9 mouse cellular contexts compared by ENCODE assay signal in genomic region chr3:89136365-89136764, GRCm38 (mm10). TPM values are rescaled to one million over a fixed set of nuclear protein-coding genes. Genes with fewer than 3 reads are reported as not detected.
A peak's percentile ranks its signal among the peaks of the same experiment; 100 is the strongest.
DNase-seq lines count a peak whose midpoint lies in the region; ATAC-seq and TF ChIP-seq lines count a peak whose summit lies in the region.
"Had no signal": no experiment of that assay in that cellular context is flagged by ENCODE, and none has a peak within 500 bp of the region (broad histone marks: within the 10 kb centered on the region; RNA-seq: fewer than 3 reads in every experiment).

No protein-coding gene starts in this region.

- H3K27me3 ChIP-seq in ES-Bruce4 (ENCODE audit: control insufficient read depth, insufficient read depth, low read length, poor library complexity, severe bottlenecking), result no peaks in the 10 kb centered on the region
- no peaks in the 10 kb centered on the region for H3K27me3 ChIP-seq in liver, adult 2 months (ENCODE audit: control insufficient read depth, insufficient read depth, low read length)
- no peaks in the 10 kb centered on the region for H3K27me3 ChIP-seq in forebrain, embryonic 16.5 days (replicated peaks; ENCODE audit: control insufficient read depth, insufficient read depth, low read length)
- no peaks in the 10 kb centered on the region for H3K27me3 ChIP-seq in midbrain, embryonic 16.5 days (ENCODE audit: control insufficient read depth, insufficient read depth, low read depth, low read length)

- H3K9me3 ChIP-seq in ES-Bruce4 (replicated peaks; ENCODE audit: control insufficient read depth, insufficient read depth, low read length, poor library complexity, severe bottlenecking) (no peaks in the 10 kb centered on the region), ES-E14 (ENCODE audit: control insufficient read depth, insufficient read depth, low read depth, low read length) (no peaks in the 10 kb centered on the region)
- H3K9me3 ChIP-seq in forebrain, embryonic 16.5 days (ENCODE audit: control insufficient read depth, low read length), result no peaks in the 10 kb centered on the region
- no peaks in the 10 kb centered on the region for H3K9me3 ChIP-seq in midbrain, embryonic 16.5 days (replicated peaks; ENCODE audit: control insufficient read depth, low read length, poor library complexity, severe bottlenecking)

- TF ChIP-seq CTCF in ES-Bruce4 (IDR thresholded peaks at IDR 0.05; ENCODE audit: low read depth, low read length), result peak; percentile 48
- TF ChIP-seq CTCF in liver, adult 2 months (IDR thresholded peaks at IDR 0.05; ENCODE audit: low read depth, low read length), result peak; percentile 52

- H3K4me1 ChIP-seq in ES-Bruce4 (ENCODE audit: control insufficient read depth, insufficient read depth, low read length) (no peaks in the 10 kb centered on the region), ES-E14 (ENCODE audit: control insufficient read depth in 2 of 2, insufficient read depth in 2 of 2, low read length in 2 of 2, poor library complexity in 1 of 2) (peaks cover 0 to 6% of the 10 kb centered on the region in 2 experiments; a peak in 1 of 4 replicates)
- peaks cover 35% of the 10 kb centered on the region for H3K4me1 ChIP-seq in liver, adult 2 months (ENCODE audit: control insufficient read depth, insufficient read depth, low read length)
- peaks cover 11% of the 10 kb centered on the region for H3K4me1 ChIP-seq in forebrain, embryonic 16.5 days (replicated peaks; ENCODE audit: control insufficient read depth, insufficient read depth, low read length)
- H3K4me1 ChIP-seq in midbrain, embryonic 16.5 days (ENCODE audit: control insufficient read depth, insufficient read depth, low read length), result peaks cover 5% of the 10 kb centered on the region

- H3K9ac ChIP-seq in ES-Bruce4 (ENCODE audit: low read depth, poor library complexity, severe bottlenecking) (no peak overlapping the region), ES-E14 (ENCODE audit: insufficient read depth, low read depth, low read length, poor library complexity, severe bottlenecking) (no peak overlapping the region)
- H3K9ac ChIP-seq in liver, adult 2 months (ENCODE audit: low read depth, low read length), result peak overlapping the region; percentile 94
- H3K9ac ChIP-seq in forebrain, embryonic 16.5 days (replicated peaks; ENCODE audit: low read depth, low read length), result no peak overlapping the region
- H3K9ac ChIP-seq in midbrain, embryonic 16.5 days (ENCODE audit: low read depth, low read length), result no peak overlapping the region

- no peak for TF ChIP-seq EP300 in ES-Bruce4 (IDR thresholded peaks at IDR 0.05; ENCODE audit: insufficient read depth, low read depth, low read length)

- no peak for TF ChIP-seq POLR2A in ES-Bruce4 (IDR thresholded peaks at IDR 0.05; ENCODE audit: insufficient read depth, low read length)
- TF ChIP-seq POLR2A in liver, adult 2 months (IDR thresholded peaks at IDR 0.05; ENCODE audit: extremely low read depth, insufficient read depth, low read length), result peak; percentile 98

- H3K4me3 ChIP-seq in ES-Bruce4 (ENCODE audit: low read depth, low read length) (no peak overlapping the region), ES-E14 (ENCODE audit: insufficient read depth in 1 of 2, low read depth in 1 of 2, low read length in 2 of 2, poor library complexity in 1 of 2, severe bottlenecking in 1 of 2) (peak overlapping the region in 1 of 2 experiments; percentile 50; a peak in 1 of 4 replicates)
- H3K4me3 ChIP-seq in liver, adult 2 months (ENCODE audit: insufficient read depth, low read depth, low read length), result peak overlapping the region; percentile 89
- no peak overlapping the region for H3K4me3 ChIP-seq in forebrain, embryonic 16.5 days (replicated peaks; ENCODE audit: low read length)
- no peak overlapping the region for H3K4me3 ChIP-seq in midbrain, embryonic 16.5 days (ENCODE audit: low read depth, low read length)

- H3K79me2 ChIP-seq in liver, adult 2 months (ENCODE audit: control insufficient read depth, insufficient read depth, low read length), result peaks cover 4% of the 10 kb centered on the region; the same call in 1 of the 2 replicates

- H3K36me3 ChIP-seq in ES-Bruce4 (ENCODE audit: control insufficient read depth, insufficient read depth, low read length, poor library complexity, severe bottlenecking) (no peaks in the 10 kb centered on the region), ES-E14 (ENCODE audit: control insufficient read depth, insufficient read depth, low read length, poor library complexity, severe bottlenecking) (no peaks in the 10 kb centered on the region)
- H3K36me3 ChIP-seq in liver, adult 2 months (ENCODE audit: control insufficient read depth, insufficient read depth, low read length), result peaks cover 6% of the 10 kb centered on the region; the same call in 1 of the 2 replicates
- no peaks in the 10 kb centered on the region for H3K36me3 ChIP-seq in forebrain, embryonic 16.5 days (ENCODE audit: control insufficient read depth, insufficient read depth)
- no peaks in the 10 kb centered on the region for H3K36me3 ChIP-seq in midbrain, embryonic 16.5 days (ENCODE audit: control insufficient read depth, insufficient read depth, low read length)

- WGBS in liver, adult 2 months, result 10% methylated on average over 9 of the region's 9 CpGs
- WGBS in forebrain, embryonic 16.5 days, result 41% methylated on average over 9 of the region's 9 CpGs
- WGBS in midbrain, embryonic 16.5 days, result 47% methylated on average over 9 of the region's 9 CpGs

- peak; percentile 79 for ATAC-seq in granulocyte monocyte progenitor cell, adult 5-6 weeks (replicated peaks; ENCODE audit: poor library complexity, severe bottlenecking)
- ATAC-seq in forebrain, embryonic 16.5 days, result no peak
- ATAC-seq in midbrain, embryonic 16.5 days, result no peak

- H3K27ac ChIP-seq in ES-Bruce4 (ENCODE audit: insufficient read depth, low read length) (no peak overlapping the region), ES-E14 (ENCODE audit: insufficient read depth, low read depth, low read length, poor library complexity, severe bottlenecking) (no peak overlapping the region)
- peak overlapping the region; percentile 95 for H3K27ac ChIP-seq in liver, adult 2 months (replicated peaks; ENCODE audit: insufficient read depth, low read depth, low read length)
- no peak overlapping the region for H3K27ac ChIP-seq in forebrain, embryonic 16.5 days (ENCODE audit: low read length)
- no peak overlapping the region for H3K27ac ChIP-seq in midbrain, embryonic 16.5 days (ENCODE audit: low read length)

- H3K4me2 ChIP-seq in forebrain, embryonic 16.5 days (ENCODE audit: low read length), result no peak overlapping the region
- no peak overlapping the region for H3K4me2 ChIP-seq in midbrain, embryonic 16.5 days (ENCODE audit: low read length)

- DNase-seq in ES-E14 (ENCODE audit: low read depth, low spot score), result peak; percentile 55
- DNase-seq in liver, adult 2 months (ENCODE audit: extremely low read depth, low read depth, low spot score), result peak; percentile 95
- DNase-seq in adrenal gland, postnatal 36 days, result no peak
- DNase-seq: cerebellum, postnatal 10 days; heart, postnatal 14 days had no signal

- in situ Hi-C loops in ES-E14 (cut with MboI; ENCODE audit: low sequenced_read_pairs in 2 of 2, unreplicated experiment in 2 of 2), result no loop called here

RNA-seq across cellular contexts. Expression of gene Pklr, which starts 0.4 kb away (rescaled TPM):
- polyA plus RNA-seq in ES-Bruce4 (2011; ENCODE audit: insufficient read depth, insufficient read length, low read depth, missing spikeins), result 0.21 TPM in 1 of 2 replicates, not detected in the other
- total RNA-seq in ES-E14 (2012; rRNA removed), result 0.85 and 0.90 TPM in 2 replicates
- 0.32 TPM in 1 of 2 replicates, not detected in the other for total RNA-seq in granulocyte monocyte progenitor cell, adult 5-6 weeks (2014; fragmentation: Nextera tagmentation)
- 0.26 and 0.43 TPM in 2 replicates for total RNA-seq in granulocyte monocyte progenitor cell, adult 5-6 weeks (2017)
- 69.7 and 91.1 TPM in 2 replicates for total RNA-seq in liver, adult 2 months (2014; rRNA removed)
- 387 and 512 TPM in 2 replicates for polyA plus RNA-seq in liver, adult 2 months (2012; rRNA removed)
- total RNA-seq in adrenal gland, postnatal 36 days (2021), result not detected
- polyA plus RNA-seq in forebrain, embryonic 16.5 days (2015; fragmentation: Nextera tagmentation; extraction: Ambion mirVana), result 0.13 TPM in 1 of 2 replicates, not detected in the other
- 0.30 TPM in 1 of 2 replicates, not detected in the other for polyA plus RNA-seq in midbrain, embryonic 16.5 days (2015; fragmentation: Nextera tagmentation; extraction: Ambion mirVana)
- total RNA-seq: heart, postnatal 14 days had no signal

RNA-seq across cellular contexts. Expression of gene Hcn3, which starts 23.6 kb away (rescaled TPM):
- polyA plus RNA-seq in ES-Bruce4 (2011; ENCODE audit: insufficient read depth, insufficient read length, low read depth, missing spikeins), result 2.2 and 4.7 TPM in 2 replicates
- total RNA-seq in ES-E14 (2012; rRNA removed), result 4.0 and 6.0 TPM in 2 replicates
- 0.77 TPM in 1 of 2 replicates, not detected in the other for total RNA-seq in granulocyte monocyte progenitor cell, adult 5-6 weeks (2014; fragmentation: Nextera tagmentation)
- total RNA-seq in granulocyte monocyte progenitor cell, adult 5-6 weeks (2017), result 0.56 and 0.82 TPM in 2 replicates
- 0.09 and 0.20 TPM in 2 replicates for total RNA-seq in liver, adult 2 months (2014; rRNA removed)
- 0.19 and 0.44 TPM in 2 replicates for polyA plus RNA-seq in liver, adult 2 months (2012; rRNA removed)
- total RNA-seq in adrenal gland, postnatal 36 days (2021), result 1 to 10 TPM; 1.9 to 9.7 TPM
- polyA plus RNA-seq in forebrain, embryonic 16.5 days (2015; fragmentation: Nextera tagmentation; extraction: Ambion mirVana), result 34.0 and 39.6 TPM in 2 replicates
- 59.1 and 65.9 TPM in 2 replicates for polyA plus RNA-seq in midbrain, embryonic 16.5 days (2015; fragmentation: Nextera tagmentation; extraction: Ambion mirVana)

RNA-seq across cellular contexts. Expression of gene Clk2, which starts 28.2 kb away (rescaled TPM):
- polyA plus RNA-seq in ES-Bruce4 (2011; ENCODE audit: insufficient read depth, insufficient read length, low read depth, missing spikeins), result 79.4 and 82.9 TPM in 2 replicates
- 42.0 and 60.1 TPM in 2 replicates for total RNA-seq in ES-E14 (2012; rRNA removed)
- 74.6 and 80.2 TPM in 2 replicates for total RNA-seq in granulocyte monocyte progenitor cell, adult 5-6 weeks (2014; fragmentation: Nextera tagmentation)
- 51.8 and 67.1 TPM in 2 replicates for total RNA-seq in granulocyte monocyte progenitor cell, adult 5-6 weeks (2017)
- 7.4 and 9.3 TPM in 2 replicates for total RNA-seq in liver, adult 2 months (2014; rRNA removed)
- polyA plus RNA-seq in liver, adult 2 months (2012; rRNA removed), result 14.6 and 23.9 TPM in 2 replicates
- 10 to 100 TPM; 55.2 to 55.7 TPM for total RNA-seq in adrenal gland, postnatal 36 days (2021)
- polyA plus RNA-seq in forebrain, embryonic 16.5 days (2015; fragmentation: Nextera tagmentation; extraction: Ambion mirVana), result 19.2 and 23.9 TPM in 2 replicates
- polyA plus RNA-seq in midbrain, embryonic 16.5 days (2015; fragmentation: Nextera tagmentation; extraction: Ambion mirVana), result 15.9 and 19.7 TPM in 2 replicates

RNA-seq across cellular contexts. Expression of gene Fdps, which starts 34.6 kb away (rescaled TPM):
- 260 and 266 TPM in 2 replicates for polyA plus RNA-seq in ES-Bruce4 (2011; ENCODE audit: insufficient read depth, insufficient read length, low read depth, missing spikeins)
- total RNA-seq in ES-E14 (2012; rRNA removed), result 181 and 184 TPM in 2 replicates
- total RNA-seq in granulocyte monocyte progenitor cell, adult 5-6 weeks (2014; fragmentation: Nextera tagmentation), result 161 and 178 TPM in 2 replicates
- 198 and 245 TPM in 2 replicates for total RNA-seq in granulocyte monocyte progenitor cell, adult 5-6 weeks (2017)
- 467 and 510 TPM in 2 replicates for total RNA-seq in liver, adult 2 months (2014; rRNA removed)
- polyA plus RNA-seq in liver, adult 2 months (2012; rRNA removed), result 388 and 397 TPM in 2 replicates
- 100 to 1,000 TPM; 353 to 497 TPM for total RNA-seq in adrenal gland, postnatal 36 days (2021)
- 380 and 438 TPM in 2 replicates for polyA plus RNA-seq in forebrain, embryonic 16.5 days (2015; fragmentation: Nextera tagmentation; extraction: Ambion mirVana)
- 512 and 577 TPM in 2 replicates for polyA plus RNA-seq in midbrain, embryonic 16.5 days (2015; fragmentation: Nextera tagmentation; extraction: Ambion mirVana)

RNA-seq across cellular contexts. Expression of gene Gm43738, which starts 35.5 kb away (rescaled TPM):
- not detected in 2 replicates for polyA plus RNA-seq in ES-Bruce4 (2011; ENCODE audit: insufficient read depth, insufficient read length, low read depth, missing spikeins)
- total RNA-seq in ES-E14 (2012; rRNA removed), result 0.26 TPM in 1 of 2 replicates, not detected in the other
- total RNA-seq in granulocyte monocyte progenitor cell, adult 5-6 weeks (2014; fragmentation: Nextera tagmentation), result not detected in 2 replicates
- total RNA-seq in granulocyte monocyte progenitor cell, adult 5-6 weeks (2017), result not detected in 2 replicates
- total RNA-seq in liver, adult 2 months (2014; rRNA removed), result not detected in 2 replicates
- polyA plus RNA-seq in liver, adult 2 months (2012; rRNA removed), result 0.05 TPM in 1 of 2 replicates, not detected in the other
- under 1 TPM in 1 of 2 experiments, not detected in 1; 0.17 TPM for total RNA-seq in adrenal gland, postnatal 36 days (2021)
- not detected in 2 replicates for polyA plus RNA-seq in forebrain, embryonic 16.5 days (2015; fragmentation: Nextera tagmentation; extraction: Ambion mirVana)
- 0.14 TPM in 1 of 2 replicates, not detected in the other for polyA plus RNA-seq in midbrain, embryonic 16.5 days (2015; fragmentation: Nextera tagmentation; extraction: Ambion mirVana)
- total RNA-seq: heart, postnatal 14 days had no signal

Comparison
In these comparisons a context has a peak if more than half of its experiments do, and no peak if none do; other contexts are left out.
1. DNase-seq: peak in ES-E14 (single experiment) and liver, adult 2 months (single experiment); none in adrenal gland, postnatal 36 days (0 of 2).
2. RNA of gene Pklr, which starts 0.4 kb away (total RNA-seq): 69.7 to 91.1 TPM in liver, adult 2 months; 0.85 to 0.90 TPM in ES-E14, 0.26 to 0.43 TPM in granulocyte monocyte progenitor cell, adult 5-6 weeks and not detected in adrenal gland, postnatal 36 days; every median in the first group is over 10 times any median in the second.